Mouse (Mus musculus): ENCODE measurements around the gene Cd36.
"Not testable (repeated sequence)": the region's sequence is repeated elsewhere in the genome, so short reads cannot be mapped to it uniquely, and the experiment has no call there.

Cd36 gene

GRCm38 (mm10) chr5:17888598-17888997 lies at the start of gene Cd36:
TSS of gene Cd36 (minus strand) at chr5:17888801.
- DNase-seq, result no peak

- no peak for DNase-seq
These were observed 45.9 kb upstream of the Cd36 start for GRCm38 (mm10) chr5:17934501-17934900.

GRCm38 (mm10) chr5:17931588-17931987 lies 43.0 kb upstream of the Cd36 start:
- DNase-seq, result not testable (repeated sequence)

- DNase-seq, result no peak
These were observed 40.5 kb upstream of the Cd36 start for GRCm38 (mm10) chr5:17929006-17929567.

GRCm38 (mm10) chr5:17928471-17928870 lies 39.9 kb upstream of the Cd36 start:
- no peak for DNase-seq

- no peak for DNase-seq
These were observed 35.5 kb upstream of the Cd36 start for GRCm38 (mm10) chr5:17924085-17924518.

GRCm38 (mm10) chr5:17923648-17924047 lies 35.0 kb upstream of the Cd36 start:
- no peak for DNase-seq

- DNase-seq, result no peak
These were observed 30.4 kb upstream of the Cd36 start for GRCm38 (mm10) chr5:17918966-17919365.

GRCm38 (mm10) chr5:17904766-17905165 lies 16.2 kb upstream of the Cd36 start:
- DNase-seq, result no peak

- no peak for DNase-seq
These were observed 10.3 kb upstream of the Cd36 start for GRCm38 (mm10) chr5:17898948-17899347.

- DNase-seq, result not testable (repeated sequence)
These were observed 9.0 kb upstream of the Cd36 start for GRCm38 (mm10) chr5:17897641-17898040.

GRCm38 (mm10) chr5:17893577-17894172 lies 5.1 kb upstream of the Cd36 start:
- DNase-seq, result no peak

GRCm38 (mm10) chr5:17889291-17889690 lies 690 bp upstream of the Cd36 start:
- DNase-seq, result no peak

GRCm38 (mm10) chr5:17886377-17886776 lies 2.2 kb downstream of the Cd36 start:
- DNase-seq, result no peak

- DNase-seq, result no peak
These were observed 5.2 kb downstream of the Cd36 start for GRCm38 (mm10) chr5:17883357-17883875.

- no peak for DNase-seq
These were observed 7.1 kb downstream of the Cd36 start for GRCm38 (mm10) chr5:17881542-17881896.

- DNase-seq, result no peak
These were observed 7.6 kb downstream of the Cd36 start for GRCm38 (mm10) chr5:17880799-17881541.

GRCm38 (mm10) chr5:17879924-17880323 lies 8.7 kb downstream of the Cd36 start:
- DNase-seq, result no peak

- DNase-seq, result no peak
These were observed 11.6 kb downstream of the Cd36 start for GRCm38 (mm10) chr5:17877044-17877443.

- DNase-seq, result no peak
These were observed 12.0 kb downstream of the Cd36 start for GRCm38 (mm10) chr5:17876637-17877036.

GRCm38 (mm10) chr5:17874335-17874734 lies 14.3 kb downstream of the Cd36 start:
- DNase-seq, result no peak

GRCm38 (mm10) chr5:17865432-17865831 lies 23.2 kb downstream of the Cd36 start:
- no peak for DNase-seq

- DNase-seq, result no peak
These were observed 25.5 kb downstream of the Cd36 start for GRCm38 (mm10) chr5:17863085-17863484.

GRCm38 (mm10) chr5:17858399-17858798 lies 30.2 kb downstream of the Cd36 start:
- DNase-seq, result no peak

Measured in cerebellum, adult 9-10 months (tissue).